30 mouse cellular contexts compared by ENCODE assay signal in the genomic region with DNA sequence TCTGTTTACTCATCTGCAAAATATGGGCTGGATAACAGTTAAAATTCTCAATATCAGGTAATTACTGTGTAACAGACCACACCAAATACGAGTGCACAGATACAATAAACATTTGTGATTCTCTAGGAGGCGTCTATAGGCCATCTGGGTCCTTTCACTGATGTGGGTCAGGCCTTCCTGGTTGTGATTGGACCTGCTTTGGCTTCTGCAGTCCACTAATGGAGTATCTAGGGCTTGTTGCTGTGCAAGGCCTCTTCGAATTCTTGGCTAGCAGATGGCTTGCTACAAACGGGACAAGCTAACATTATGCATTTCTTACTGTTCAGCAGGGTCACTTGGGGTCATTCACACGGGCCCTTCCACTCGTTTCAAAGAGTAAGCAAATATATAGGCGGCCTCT.
DNase-seq lines count a peak whose midpoint lies in the region; ATAC-seq lines count a peak whose summit lies in the region.
"Had no signal": no experiment of that assay in that cellular context is flagged by ENCODE, and none has a peak within 500 bp of the region (broad histone marks: within the 10 kb centered on the region; RNA-seq: fewer than 3 reads in every experiment).

No protein-coding gene starts in this region.

- no peaks in the 10 kb centered on the region for H3K27me3 ChIP-seq in kidney, embryonic 16.5 days (ENCODE audit: insufficient read depth, low read length)
- H3K27me3 ChIP-seq in embryonic facial prominence, embryonic 10.5 days (replicated peaks; ENCODE audit: low read depth, poor library complexity, severe bottlenecking): no peaks in the 10 kb centered on the region
- H3K27me3 ChIP-seq: CH12.LX; embryonic facial prominence, embryonic 13.5 days; forebrain, embryonic 12.5 days; heart, embryonic 13.5 days had no signal

- no peak overlapping the region for H3K9ac ChIP-seq in kidney, embryonic 16.5 days (replicated peaks; ENCODE audit: low read length)
- H3K9ac ChIP-seq: embryonic facial prominence, embryonic 13.5 days; forebrain, embryonic 12.5 days; heart, embryonic 13.5 days; hindbrain, embryonic 14.5 days had no signal

- H3K36me3 ChIP-seq in kidney, embryonic 16.5 days (ENCODE audit: insufficient read depth, low read length): no peaks in the 10 kb centered on the region
- H3K36me3 ChIP-seq in embryonic facial prominence, embryonic 10.5 days (replicated peaks): no peaks in the 10 kb centered on the region
- H3K36me3 ChIP-seq: embryonic facial prominence, embryonic 13.5 days; forebrain, embryonic 12.5 days; G1E; heart, embryonic 10.5 days; heart, embryonic 13.5 days had no signal

- WGBS in kidney, embryonic 16.5 days: 37% methylated on average over 7 of the region's 7 CpGs
- 55% methylated on average over 7 of the region's 7 CpGs for WGBS in embryonic facial prominence, embryonic 10.5 days

- H3K4me2 ChIP-seq in kidney, embryonic 16.5 days (replicated peaks; ENCODE audit: low read depth, low read length): no peak overlapping the region
- H3K4me2 ChIP-seq: embryonic facial prominence, embryonic 13.5 days; forebrain, embryonic 12.5 days; heart, embryonic 13.5 days; hindbrain, embryonic 14.5 days had no signal

- 0 out of 2 replicates have a peak overlapping the region, but pooled peaks have one; percentile 24 for H3K27ac ChIP-seq in kidney, embryonic 16.5 days (ENCODE audit: low read length)
- H3K27ac ChIP-seq in embryonic facial prominence, embryonic 10.5 days (replicated peaks): no peak overlapping the region
- H3K27ac ChIP-seq: embryonic facial prominence, embryonic 13.5 days; forebrain, embryonic 12.5 days; heart, adult 2 months; heart, embryonic 10.5 days; heart, embryonic 13.5 days; hindbrain, embryonic 14.5 days; hindbrain, postnatal 0 days had no signal

- no peak for ATAC-seq in kidney, embryonic 16.5 days (ENCODE audit: low FRiP score, low TSS enrichment)
- ATAC-seq: forebrain, embryonic 16.5 days; hindbrain, postnatal 0 days; inflammation-experienced regulatory T-cells, adult 6 months had no signal

- H3K9me3 ChIP-seq in kidney, embryonic 16.5 days (ENCODE audit: low read length): no peaks in the 10 kb centered on the region
- no peaks in the 10 kb centered on the region for H3K9me3 ChIP-seq in embryonic facial prominence, embryonic 10.5 days
- H3K9me3 ChIP-seq: embryonic facial prominence, embryonic 13.5 days; forebrain, embryonic 12.5 days; G1E; heart, embryonic 10.5 days; heart, embryonic 13.5 days had no signal

- DNase-seq in kidney, adult 18-20 months: no peak
- peak; percentile 13 for DNase-seq in Muller cell, postnatal 12 days (ENCODE audit: inconsistent ontology term)
- peak; percentile 22 for DNase-seq in embryo, embryonic 10.5 days (ENCODE audit: low spot score)
- DNase-seq in mesoderm, embryonic 11.5 days (ENCODE audit: low read depth, low spot score): peak; percentile 19
- DNase-seq in embryonic facial prominence, embryonic 10.5 days (ENCODE audit: low spot score): no peak
- no peak for DNase-seq in left cerebral cortex, adult 18-20 months (ENCODE audit: low spot score in 2 of 2)
- no peak for DNase-seq in adrenal gland, adult (ENCODE audit: inconsistent age in 2 of 2, low spot score in 1 of 2)
- DNase-seq: adrenal gland, postnatal 10 days; adrenal gland, postnatal 36 days; B cell, adult 2 months; cerebellum, adult 18-20 months; cerebellum, adult 9-10 months; cerebellum, postnatal 14 days; gastrocnemius, postnatal 10 days; gastrocnemius, postnatal 36 days; heart, adult 2 months; heart, postnatal 14 days; heart, postnatal 4 days had no signal

- peaks cover 14% of the 10 kb centered on the region; the same call in 1 of the 2 replicates for H3K4me1 ChIP-seq in kidney, embryonic 16.5 days (ENCODE audit: insufficient read depth, low read length)
- H3K4me1 ChIP-seq in embryonic facial prominence, embryonic 10.5 days: peaks cover 12% of the 10 kb centered on the region
- H3K4me1 ChIP-seq: embryonic facial prominence, embryonic 13.5 days; forebrain, embryonic 12.5 days had no signal

- no peak overlapping the region for H3K4me3 ChIP-seq in kidney, embryonic 16.5 days (ENCODE audit: low read length)
- no peak overlapping the region for H3K4me3 ChIP-seq in embryonic facial prominence, embryonic 10.5 days
- H3K4me3 ChIP-seq: embryonic facial prominence, embryonic 13.5 days; erythroblast, embryonic 14.5 days; forebrain, embryonic 12.5 days; heart, adult 2 months; heart, embryonic 10.5 days; heart, embryonic 13.5 days had no signal

Comparison
In these comparisons a context has a peak if more than half of its experiments do, and no peak if none do; other contexts are left out.
1. DNase-seq: peak in Muller cell, postnatal 12 days (single experiment), embryo, embryonic 10.5 days (single experiment) and mesoderm, embryonic 11.5 days (single experiment); none in kidney, adult 18-20 months (single experiment), embryonic facial prominence, embryonic 10.5 days (single experiment), left cerebral cortex, adult 18-20 months (0 of 2) and adrenal gland, adult (0 of 2).